Mouse (Mus musculus) left cerebral cortex, adult 8-10 months (tissue): ENCODE results near the gene Wwox. TPM values are rescaled to one million over a fixed set of nuclear protein-coding genes. Genes with fewer than 3 reads are reported as not detected.
A peak's percentile ranks its signal among the peaks of the same experiment; 100 is the strongest.

Experiments
- DNase-seq, 2 experiments: peaks; one replicate each; pipeline ENCODE4 v3.0.0; 2022; ENCODE audit warnings: low spot score in 2 of 2
- total RNA-seq, 4 experiments: library from RNA; stranded (reverse); gene quantifications; 2 replicates each; pipeline ENCODE4 v1.2.4; 2022

The Wwox gene
- total RNA-seq, 4 experiments from 2014 or later: 18.8 to 21.0 (median 19.8) TPM

DNA sequence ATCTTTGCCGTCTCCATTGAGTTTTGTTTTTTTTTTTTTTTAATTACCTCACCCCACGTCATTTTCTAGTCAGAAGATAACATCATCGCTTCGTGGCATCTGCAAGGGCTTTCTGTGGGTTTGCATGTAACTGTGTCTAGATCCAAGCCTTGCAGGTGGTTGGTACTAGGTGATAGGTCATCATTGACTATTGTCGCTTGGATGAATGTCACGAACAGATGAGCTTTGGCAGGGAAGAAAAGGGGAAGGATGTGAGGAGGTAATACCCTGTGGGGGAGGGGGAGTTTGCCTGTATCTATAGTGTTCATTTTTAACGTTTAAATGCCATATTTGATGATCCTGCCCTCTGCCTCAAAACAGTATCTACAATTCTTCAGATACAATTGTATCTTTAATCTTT, 223.6 kb downstream of the Wwox start:
- DNase-seq: no peak

- DNase-seq: no peak
These were observed 226.1 kb downstream of the Wwox start for GRCm38 (mm10) chr8:114665521-114665920.

GRCm38 (mm10) chr8:114670801-114671200, 231.3 kb downstream of the Wwox start:
- DNase-seq: no peak

GRCm38 (mm10) chr8:114671237-114671674, 231.8 kb downstream of the Wwox start:
- no peak for DNase-seq

DNA sequence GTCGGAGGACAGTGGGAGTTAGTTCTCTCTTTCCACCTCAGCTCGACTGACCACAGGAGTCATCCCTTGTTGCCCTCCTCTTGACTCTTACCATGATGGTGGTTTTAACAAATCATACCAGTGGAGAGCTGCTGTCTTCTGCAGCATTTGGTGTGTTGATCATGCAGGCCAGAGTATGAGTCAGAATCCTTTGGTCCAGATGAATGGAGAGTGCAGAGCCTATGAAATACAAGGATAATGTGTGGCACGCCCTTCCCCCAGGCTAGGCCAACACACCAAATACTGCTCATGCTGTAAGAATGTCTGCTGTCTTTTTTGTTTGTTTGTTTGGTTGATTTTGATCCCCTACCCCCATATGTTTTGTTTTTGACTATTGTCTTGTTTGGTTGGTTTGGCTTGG, 234.0 kb downstream of the Wwox start:
- DNase-seq: no peak

DNA sequence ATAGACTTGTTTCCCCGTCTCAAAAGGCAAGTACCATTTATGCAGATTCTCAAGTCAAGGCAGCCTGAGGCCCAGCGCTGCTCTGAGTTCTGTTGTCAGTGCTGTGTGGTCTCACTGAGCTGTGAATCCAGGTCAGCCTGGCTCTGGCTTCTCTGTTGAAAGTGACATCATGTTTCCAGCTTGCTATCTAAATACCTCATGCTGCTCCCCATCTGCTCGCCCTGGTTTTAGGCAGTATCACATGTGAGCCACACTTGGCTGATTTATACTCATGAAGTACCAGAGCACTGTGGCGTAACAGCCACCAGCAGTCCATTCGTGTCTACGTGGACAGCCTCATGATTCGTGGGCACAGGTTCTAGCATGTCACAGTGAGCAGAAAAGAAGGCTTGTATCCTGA, 235.7 kb downstream of the Wwox start:
- DNase-seq: peak in 1 of 2 experiments; percentile 44

GRCm38 (mm10) chr8:114676918-114677317, 237.5 kb downstream of the Wwox start:
- DNase-seq: no peak

DNA sequence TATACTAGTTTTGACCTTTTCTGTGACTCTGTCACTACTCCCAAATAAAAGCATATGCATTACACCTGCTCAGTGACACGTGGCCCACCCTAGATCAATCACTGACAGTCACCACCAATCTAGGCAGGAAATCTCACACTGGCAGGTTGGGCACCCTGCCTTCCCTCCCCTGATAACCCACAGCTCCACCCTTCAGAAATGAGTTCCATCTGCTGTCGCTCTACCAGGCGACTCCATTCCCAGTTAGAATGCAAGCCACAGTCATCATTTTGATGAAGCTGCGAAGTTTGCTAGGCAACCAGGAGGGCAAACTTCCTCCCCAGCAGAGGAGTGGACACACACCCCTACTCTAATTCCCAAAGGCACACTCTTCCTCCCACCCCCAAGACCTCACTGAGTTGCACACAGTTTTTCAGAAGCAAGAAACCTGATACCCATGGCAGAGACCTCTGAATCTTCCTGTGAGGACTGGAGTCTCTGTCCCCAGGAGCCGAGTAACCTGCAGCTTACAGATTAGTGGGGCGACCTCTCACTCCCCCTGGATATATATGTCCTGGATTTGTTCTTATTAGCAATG, 238.2 kb downstream of the Wwox start:
- no peak for DNase-seq

- DNase-seq: no peak
These were observed 240.1 kb downstream of the Wwox start for GRCm38 (mm10) chr8:114679386-114680098.

- DNase-seq: no peak
These were observed 241.7 kb downstream of the Wwox start for GRCm38 (mm10) chr8:114681136-114681535.

DNA sequence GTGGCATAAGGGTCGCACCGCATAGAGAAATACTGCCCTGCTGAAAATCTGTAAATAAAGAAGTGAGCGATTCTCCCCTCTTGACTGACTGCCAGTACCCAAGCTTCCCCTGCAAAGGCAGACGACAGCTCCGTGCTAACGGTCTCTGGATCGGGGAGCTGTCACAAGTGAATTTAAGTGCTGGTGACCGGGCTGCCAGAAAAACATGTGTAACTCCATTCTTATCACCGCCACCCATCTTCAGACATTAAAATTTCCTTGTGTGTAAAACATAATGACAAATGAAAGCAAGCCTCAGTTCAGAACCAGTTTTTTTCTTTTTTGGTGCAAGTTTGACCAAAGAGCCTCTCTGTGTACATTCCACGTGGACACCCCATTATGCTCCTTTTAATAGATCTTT, 242.7 kb downstream of the Wwox start:
- no peak for DNase-seq

GRCm38 (mm10) chr8:114684046-114684702, 244.7 kb downstream of the Wwox start:
- DNase-seq: no peak

GRCm38 (mm10) chr8:114686462-114686861, 247.0 kb downstream of the Wwox start:
- no peak for DNase-seq

DNA sequence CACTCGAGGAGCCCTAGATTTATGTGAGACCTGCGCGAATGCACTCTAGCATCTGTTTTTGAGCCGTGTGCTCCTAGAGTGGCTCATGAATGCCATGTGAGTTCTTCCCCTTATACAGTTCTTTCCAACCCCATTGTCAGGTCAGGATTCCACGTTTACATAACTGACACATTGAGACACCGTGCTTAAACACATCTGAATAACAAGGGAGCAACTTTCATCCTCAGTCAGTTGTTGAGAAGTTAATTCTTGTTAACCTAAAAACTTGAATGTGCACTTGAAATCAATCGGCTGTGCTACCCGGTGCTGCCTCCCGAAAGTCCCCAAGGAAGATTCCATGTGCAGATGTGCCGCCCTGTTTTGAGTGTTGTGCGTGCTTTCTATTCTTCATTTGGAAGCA, 249.3 kb downstream of the Wwox start:
- DNase-seq: no peak

DNA sequence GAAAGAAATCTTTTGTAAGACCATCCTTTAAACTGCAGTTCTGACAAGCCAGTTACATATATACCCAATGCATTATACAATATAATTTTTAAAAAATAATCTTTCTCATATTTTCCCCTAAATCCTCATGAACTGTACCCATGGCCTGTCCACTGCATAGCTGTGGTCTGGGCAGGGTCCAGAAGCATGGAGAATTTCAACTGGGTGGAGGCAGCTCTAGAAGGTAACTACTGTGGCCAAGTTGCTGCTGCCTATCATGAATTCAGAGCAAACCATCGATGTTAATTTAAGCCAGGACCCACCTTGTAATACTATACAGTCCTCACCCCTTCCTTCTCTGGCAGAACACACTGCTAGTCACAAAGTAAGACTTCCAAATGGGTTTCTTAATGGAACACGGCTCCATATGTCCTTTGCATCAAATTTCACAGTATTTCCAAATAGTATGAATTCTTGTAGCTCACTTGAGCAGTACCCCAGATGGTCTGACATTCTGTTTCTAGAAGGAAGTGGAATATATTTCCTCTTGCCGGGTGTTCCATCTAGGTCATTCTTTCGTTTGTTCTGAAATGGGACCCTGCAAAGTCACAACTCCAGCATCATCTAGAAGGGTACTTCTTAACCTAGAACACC, 255.2 kb downstream of the Wwox start:
- no peak for DNase-seq

DNA sequence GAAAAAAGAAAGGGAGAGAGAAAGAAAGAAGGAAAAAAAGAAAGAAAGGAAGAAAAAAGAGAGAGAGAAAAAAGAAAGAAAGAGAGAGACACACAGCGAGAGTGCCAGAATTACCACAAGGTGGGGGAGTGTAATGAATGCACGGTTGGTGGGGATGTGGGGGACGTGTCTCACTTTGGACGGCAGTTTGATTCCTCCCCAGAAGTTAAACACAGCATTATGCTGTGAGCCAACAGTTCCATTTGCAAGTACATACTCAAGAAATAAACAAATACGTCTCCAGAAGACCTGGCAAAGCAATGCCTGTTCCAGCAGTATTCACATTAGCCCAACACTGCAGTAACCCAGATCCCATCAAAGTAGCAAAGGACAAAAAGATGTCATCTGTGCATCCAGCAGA, 264.1 kb downstream of the Wwox start:
- no peak for DNase-seq

DNA sequence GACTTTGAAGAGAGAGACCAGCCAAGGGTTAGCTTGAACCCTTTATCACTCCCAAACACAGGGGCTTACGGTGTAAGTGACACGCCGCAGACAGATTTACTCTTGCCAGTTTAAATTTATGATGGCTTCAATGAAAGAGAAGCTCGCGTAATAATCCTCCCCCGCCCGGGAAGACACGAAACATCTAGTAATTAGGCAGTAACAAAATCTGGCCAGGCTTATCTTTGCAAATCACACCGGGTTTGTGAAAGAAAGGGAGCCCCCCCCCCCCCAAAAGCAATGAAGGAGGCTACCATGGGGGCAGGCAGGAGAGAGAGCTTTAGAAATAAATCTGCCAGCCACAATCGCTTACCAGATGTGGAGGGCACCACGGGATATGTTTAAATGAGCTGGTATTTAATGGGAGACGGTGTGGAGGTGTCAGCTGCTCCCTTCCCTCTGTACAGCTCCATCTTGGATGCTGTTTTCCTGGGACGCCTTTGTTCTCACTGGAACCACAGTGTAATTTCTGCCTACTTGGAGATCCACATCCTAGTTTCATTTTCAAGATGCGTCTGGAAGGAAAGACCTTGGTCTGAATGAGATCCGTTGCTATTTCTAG, 268.2 kb downstream of the Wwox start:
- DNase-seq: no peak

DNA sequence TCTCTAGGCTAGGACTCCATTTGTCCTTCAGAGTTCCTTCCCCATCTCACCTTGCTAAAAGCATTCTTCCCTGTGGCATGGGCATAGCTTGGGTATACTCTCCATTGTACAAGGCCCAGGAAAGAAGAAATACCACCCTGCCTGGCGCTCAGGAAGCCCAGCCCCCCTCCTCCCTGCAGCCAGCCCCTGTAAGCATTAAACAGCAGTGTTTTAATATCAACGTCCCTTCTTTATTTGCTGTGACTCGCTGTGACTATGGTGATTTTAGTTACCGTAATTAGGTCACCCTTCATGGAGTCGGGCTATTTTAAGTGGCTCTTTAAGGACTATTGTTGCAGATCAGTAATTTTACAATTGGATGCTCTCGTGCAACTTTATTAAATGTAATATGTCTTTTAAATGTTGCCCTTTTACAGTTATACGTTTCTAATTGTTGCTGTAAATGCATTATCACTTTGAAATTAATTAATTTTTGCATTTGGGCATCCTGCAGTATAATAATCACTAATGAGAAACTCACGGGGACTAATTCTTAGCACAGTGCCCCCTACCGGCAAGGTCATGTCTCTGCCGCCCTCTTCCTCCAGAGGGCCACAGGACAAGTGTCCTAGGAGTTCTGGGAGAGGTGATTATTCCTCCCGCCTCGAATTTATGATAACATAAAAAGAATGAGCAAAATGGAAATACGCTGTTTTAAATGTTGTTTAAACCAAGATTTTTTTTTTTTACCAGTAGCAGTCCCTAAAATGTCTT, 276.0 kb downstream of the Wwox start:
- no peak for DNase-seq

DNA sequence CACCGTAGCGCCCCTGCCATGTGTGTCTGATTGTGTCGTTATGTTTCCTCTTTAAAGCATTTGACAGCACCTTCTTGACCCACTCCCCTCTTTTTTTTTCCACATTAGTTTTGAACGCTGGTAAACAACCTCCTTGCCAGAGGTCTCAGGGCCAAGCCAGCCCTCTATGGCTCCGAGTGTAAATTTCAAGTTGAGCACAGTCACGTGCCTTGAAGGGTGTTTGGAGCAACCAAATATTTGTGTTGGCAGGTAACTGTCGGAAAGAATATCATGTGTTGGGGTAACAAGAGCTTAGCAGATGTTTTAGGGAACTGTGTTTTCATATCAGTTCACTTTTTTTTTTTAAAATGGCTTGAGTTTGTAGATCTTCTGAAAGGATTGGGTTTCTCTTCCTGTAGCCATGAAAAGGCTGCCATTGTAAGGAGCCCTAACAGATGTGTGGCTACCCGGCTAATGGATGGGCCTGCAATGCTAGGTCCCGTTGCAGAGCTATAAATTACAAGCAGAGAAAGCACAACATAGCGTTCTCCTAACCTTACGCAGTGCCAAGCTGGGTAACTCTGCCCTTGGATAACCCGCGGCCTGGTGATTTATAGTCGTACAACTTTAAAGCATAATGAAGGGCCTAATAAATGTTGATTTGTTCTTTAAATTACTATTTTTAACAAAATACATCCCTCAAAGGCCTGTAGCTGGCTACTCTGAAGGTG, 277.2 kb downstream of the Wwox start:
- no peak for DNase-seq

DNA sequence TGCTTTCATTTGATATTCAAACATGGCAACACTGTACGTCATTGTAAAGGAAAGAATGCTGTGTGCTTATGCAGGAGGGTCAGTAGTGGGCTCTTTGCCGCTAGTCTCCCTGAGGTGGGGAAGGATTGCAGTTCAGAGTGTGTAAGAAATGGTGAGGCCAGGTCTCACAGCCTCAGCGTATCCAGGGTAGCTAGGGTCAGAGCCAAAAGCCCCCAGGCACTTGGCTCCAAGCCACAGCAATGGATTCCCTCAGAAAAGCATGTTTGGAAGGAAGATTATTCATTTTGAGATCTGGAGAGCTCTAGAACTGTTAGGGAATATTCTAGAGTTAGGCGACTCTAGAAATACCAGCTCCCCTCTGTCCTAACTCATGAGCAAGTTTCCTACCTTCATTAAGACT, 279.4 kb downstream of the Wwox start:
- no peak for DNase-seq

DNA sequence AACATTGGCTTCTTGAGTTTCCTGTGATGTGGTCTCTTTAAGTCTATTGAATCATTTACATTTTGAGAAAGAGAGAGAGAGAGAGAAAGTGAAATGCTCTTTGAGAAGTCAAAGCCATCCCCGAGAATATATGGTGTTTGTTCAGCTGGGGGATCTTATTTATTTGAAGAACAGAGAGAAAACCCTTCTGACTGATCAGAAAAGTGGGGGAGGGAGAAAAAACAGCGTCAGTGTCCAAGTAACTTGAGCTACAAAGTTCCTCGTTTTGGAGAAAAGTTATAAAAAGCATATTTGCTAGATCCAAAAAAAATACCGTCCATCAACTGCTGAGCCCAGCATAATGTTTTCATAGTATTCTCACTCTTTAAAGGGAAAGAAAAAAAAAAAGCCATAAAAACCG, 283.2 kb downstream of the Wwox start:
- DNase-seq: no peak
